Mouse (Mus musculus): ENCODE measurements around the gene Npff. TPM values are rescaled to one million over a fixed set of nuclear protein-coding genes. Genes with fewer than 3 reads are reported as not detected.

Npff gene
- total and polyA plus RNA-seq, 3 experiments = 1.8 to 5.5 TPM; not detected in 1

DNA sequence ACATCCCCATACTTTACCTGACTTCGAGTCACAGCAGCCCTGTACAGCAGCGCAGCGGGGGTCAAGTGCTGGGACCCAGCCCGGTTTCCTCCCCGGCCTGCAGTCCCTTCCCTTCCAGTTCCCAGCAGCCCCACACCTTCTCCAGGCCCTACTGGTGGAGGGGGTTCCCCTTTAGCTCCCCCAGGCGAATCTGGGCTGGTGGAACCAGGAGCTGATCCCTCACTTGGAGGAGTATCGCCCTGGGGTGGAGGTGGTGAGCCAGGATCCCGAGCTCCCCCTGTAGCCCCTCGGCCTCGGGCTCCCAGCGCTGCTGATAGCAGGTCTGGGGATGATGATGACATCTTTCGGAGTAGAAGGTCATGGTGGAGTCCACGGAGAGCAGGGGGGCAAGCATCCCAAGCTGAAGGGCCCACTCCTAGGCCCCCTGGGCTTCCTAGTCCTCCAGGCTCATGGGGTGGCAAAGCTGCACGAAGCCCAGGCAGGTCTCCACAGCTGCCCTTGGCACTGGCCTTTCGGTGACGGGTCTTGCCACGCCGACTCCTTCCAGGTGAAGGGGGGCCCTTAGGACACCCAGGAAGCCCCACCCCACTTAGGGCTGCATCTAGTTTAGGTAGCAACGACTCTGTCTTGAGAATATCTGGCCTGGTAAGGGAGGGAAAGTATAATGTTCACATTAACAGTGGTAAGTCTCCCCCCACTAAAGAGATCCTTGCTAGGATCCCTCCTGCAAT, 23.5 kb downstream of the Npff start:
- peaks cover 20 to 29% of the 10 kb centered on the region in 2 experiments for H3K4me1 ChIP-seq (ENCODE audit: control insufficient read depth in 1 of 2, insufficient read depth in 2 of 2, low read length in 2 of 2)
- H3K36me3 ChIP-seq (ENCODE audit: control insufficient read depth in 1 of 2, insufficient read depth in 2 of 2, low read length in 2 of 2) = peaks cover 47 to 49% of the 10 kb centered on the region in 2 experiments
- DNase-seq (ENCODE audit: low read depth, low spot score) = no peak
- no peaks in the 10 kb centered on the region for H3K27me3 ChIP-seq (ENCODE audit: control insufficient read depth in 1 of 2, insufficient read depth in 2 of 2, low read length in 2 of 2)
- no peak overlapping the region for H3K9ac ChIP-seq (ENCODE audit: control insufficient read depth, low read depth, low read length, poor library complexity, severe bottlenecking)
- H3K27ac ChIP-seq (ENCODE audit: control insufficient read depth, low read depth, low read length) = no peak overlapping the region
- H3K9me3 ChIP-seq (replicated peaks; ENCODE audit: insufficient read depth, low read length) = no peaks in the 10 kb centered on the region
- H3K79me2 ChIP-seq (ENCODE audit: control insufficient read depth, insufficient read depth, low read length, poor library complexity) = no peaks in the 10 kb centered on the region
- no peak overlapping the region for H3K4me3 ChIP-seq (ENCODE audit: control insufficient read depth in 1 of 2, insufficient read depth in 1 of 2, low read depth in 2 of 2, low read length in 2 of 2)
- TF ChIP-seq CTCF (IDR thresholded peaks at IDR 0.05 in 2 of 3, conservative IDR thresholded peaks at IDR 0.05 in 1 of 3; ENCODE audit: control insufficient read depth in 1 of 3, insufficient read depth in 1 of 3, low read depth in 2 of 3, low read length in 3 of 3, poor library complexity in 1 of 3, severe bottlenecking in 1 of 3) (no peak), POLR2AphosphoS5 (IDR thresholded peaks at IDR 0.05; ENCODE audit: borderline replicate concordance, low read depth, low read length) (peak; percentile 31; the same call in 1 of the 2 replicates)

- 0 out of 2 replicates have a peak, but pooled peaks have one; percentile 13 for TF ChIP-seq POLR2AphosphoS2 (IDR thresholded peaks at IDR 0.05; ENCODE audit: low read length)
- TF ChIP-seq TBP (IDR thresholded peaks at IDR 0.05; ENCODE audit: low read depth, low read length) = no peak
- no peak for TF ChIP-seq HCFC1 (IDR thresholded peaks at IDR 0.05; ENCODE audit: low read depth, low read length)
- TF ChIP-seq BHLHE40 (IDR thresholded peaks at IDR 0.05; ENCODE audit: borderline replicate concordance, low read depth, low read length) = no peak
- TF ChIP-seq MYB (IDR thresholded peaks at IDR 0.05; ENCODE audit: low read depth, low read length) = no peak
- TF ChIP-seq MYC (IDR thresholded peaks at IDR 0.05; ENCODE audit: low read depth, low read length) = 0 out of 2 replicates have a peak, but pooled peaks have one; percentile 17
- no peak for TF ChIP-seq RAD21 (IDR thresholded peaks at IDR 0.05; ENCODE audit: low read depth, low read length)
- Histone ChIP-seq H3K27me3 (ENCODE audit: control insufficient read depth in 1 of 2, insufficient read depth in 2 of 2, low read length in 2 of 2) (no peaks in the 10 kb centered on the region), H3K9ac (ENCODE audit: control insufficient read depth, low read depth, low read length, poor library complexity, severe bottlenecking) (no peak overlapping the region), H3K9me3 (replicated peaks; ENCODE audit: insufficient read depth, low read length) (no peaks in the 10 kb centered on the region), H3K36me3 (ENCODE audit: control insufficient read depth in 1 of 2, insufficient read depth in 2 of 2, low read length in 2 of 2) (peaks cover 44 to 53% of the 10 kb centered on the region in 2 experiments), H3K4me3 (ENCODE audit: control insufficient read depth in 1 of 2, insufficient read depth in 1 of 2, low read depth in 2 of 2, low read length in 2 of 2) (no peak overlapping the region), H3K4me1 (ENCODE audit: control insufficient read depth in 1 of 2, insufficient read depth in 2 of 2, low read length in 2 of 2) (peaks cover 14 to 23% of the 10 kb centered on the region in 2 experiments; a peak in 3 of 4 replicates), H3K27ac (ENCODE audit: control insufficient read depth, low read depth, low read length) (no peak overlapping the region), H3K79me2 (ENCODE audit: control insufficient read depth, insufficient read depth, low read length, poor library complexity) (peaks cover 2% of the 10 kb centered on the region; the same call in 1 of the 2 replicates)
- no peak for DNase-seq (ENCODE audit: low read depth, low spot score)
These were observed 24.3 kb downstream of the Npff start for GRCm38 (mm10) chr15:102500479-102500878.

DNA sequence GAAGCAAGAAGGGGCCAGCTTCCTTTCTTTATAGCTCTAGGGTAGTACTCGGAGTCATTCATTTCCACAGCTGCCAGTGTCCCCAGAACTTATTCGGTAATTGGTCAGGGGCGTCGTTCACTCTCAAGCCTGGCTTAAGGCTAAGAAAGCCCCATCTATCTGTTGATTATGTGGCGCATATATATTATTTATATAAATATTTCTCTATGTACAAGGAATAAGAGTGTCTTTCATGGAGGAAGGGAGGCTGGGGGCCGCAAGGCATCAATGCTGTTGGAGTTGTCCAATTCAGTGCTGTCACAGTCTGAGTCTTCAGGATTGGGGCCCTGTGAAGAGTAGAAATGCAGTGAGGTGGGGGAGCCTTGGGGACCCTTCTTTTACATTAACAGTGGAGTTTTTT, 24.9 kb downstream of the Npff start:
- H3K27ac ChIP-seq (ENCODE audit: control insufficient read depth, low read depth, low read length) = peak overlapping the region; percentile 45
- no peak for DNase-seq (ENCODE audit: low read depth, low spot score)
- H3K27me3 ChIP-seq (ENCODE audit: control insufficient read depth in 1 of 2, insufficient read depth in 2 of 2, low read length in 2 of 2) = no peaks in the 10 kb centered on the region
- H3K9ac ChIP-seq (ENCODE audit: control insufficient read depth, low read depth, low read length, poor library complexity, severe bottlenecking) = no peak overlapping the region
- TF ChIP-seq POLR2AphosphoS5 (IDR thresholded peaks at IDR 0.05; ENCODE audit: borderline replicate concordance, low read depth, low read length) (no peak), ZNF384 (IDR thresholded peaks at IDR 0.05; ENCODE audit: low read depth, low read length) (no peak), MEF2A (IDR thresholded peaks at IDR 0.05; ENCODE audit: extremely low read depth, insufficient replicate concordance, low read depth, low read length, poor library complexity, severe bottlenecking) (no peak), JUND (IDR thresholded peaks at IDR 0.05; ENCODE audit: low read depth, low read length) (no peak), GATA1 (IDR thresholded peaks at IDR 0.05; ENCODE audit: low read depth, low read length) (no peak), MAFK (IDR thresholded peaks at IDR 0.05; ENCODE audit: borderline replicate concordance, low read depth, low read length) (no peak), NELFE (IDR thresholded peaks at IDR 0.05; ENCODE audit: low read depth, low read length) (no peak), ZKSCAN1 (IDR thresholded peaks at IDR 0.05; ENCODE audit: low read depth, low read length) (no peak), MYB (IDR thresholded peaks at IDR 0.05; ENCODE audit: low read depth, low read length) (no peak), MAZ (IDR thresholded peaks at IDR 0.05; ENCODE audit: low read depth, low read length) (no peak; the same call in 1 of the 2 replicates), UBTF (IDR thresholded peaks at IDR 0.05; ENCODE audit: borderline replicate concordance, insufficient read depth, low read depth, low read length) (no peak), TBP (IDR thresholded peaks at IDR 0.05; ENCODE audit: low read depth, low read length) (no peak), SIN3A (IDR thresholded peaks at IDR 0.05; ENCODE audit: low read length) (no peak), BHLHE40 (IDR thresholded peaks at IDR 0.05; ENCODE audit: borderline replicate concordance, low read depth, low read length) (no peak), E2F4 (IDR thresholded peaks at IDR 0.05; ENCODE audit: borderline replicate concordance, low read depth, low read length) (no peak)
- H3K36me3 ChIP-seq (ENCODE audit: control insufficient read depth in 1 of 2, insufficient read depth in 2 of 2, low read length in 2 of 2) = peaks cover 41 to 57% of the 10 kb centered on the region in 2 experiments
- peaks cover 5% of the 10 kb centered on the region; the same call in 1 of the 2 replicates for H3K79me2 ChIP-seq (ENCODE audit: control insufficient read depth, insufficient read depth, low read length, poor library complexity)
- peaks cover 8 to 23% of the 10 kb centered on the region in 2 experiments; a peak in 3 of 4 replicates for H3K4me1 ChIP-seq (ENCODE audit: control insufficient read depth in 1 of 2, insufficient read depth in 2 of 2, low read length in 2 of 2)
- H3K4me3 ChIP-seq (ENCODE audit: control insufficient read depth in 1 of 2, insufficient read depth in 1 of 2, low read depth in 2 of 2, low read length in 2 of 2) = no peak overlapping the region
- no peaks in the 10 kb centered on the region for H3K9me3 ChIP-seq (replicated peaks; ENCODE audit: insufficient read depth, low read length)

Measured in MEL (cell line).